Mouse (Mus musculus) liver, embryonic 14.5 days (tissue): Measurements from ENCODE around the gene Mpnd. TPM values are rescaled to one million over a fixed set of nuclear protein-coding genes. Genes with fewer than 3 reads are reported as not detected.
A peak's percentile ranks its signal among the peaks of the same experiment; 100 is the strongest.
"Not testable (repeated sequence)": the region's sequence is repeated elsewhere in the genome, so short reads cannot be mapped to it uniquely, and the experiment has no call there.

ENCODE experiments used
- ATAC-seq: fragments of 200-750 bp; cut with Nextera tagmentation; 2 replicates; pipeline ENCODE4 v1.8.0; 2017; ENCODE audit warnings: moderate number of reproducible peaks, mild to moderate bottlenecking, moderate library complexity; ENCODE audit not compliant: insufficient read depth
- DNase-seq, 3 experiments: peaks; one replicate each; pipeline ENCODE4 v3.0.0-alpha.2; 2012 to 2013; ENCODE audit warnings: low read depth in 3 of 3, low spot score in 3 of 3
- H3K27ac ChIP-seq: fragments of 300-500 bp; sonication (generic); 2 replicates; pipeline ENCODE4 v1.5.1; 2014; ENCODE audit warnings: moderate library complexity, mild to moderate bottlenecking, control low read depth, inconsistent platforms
- H3K27me3 ChIP-seq: fragments of 300-500 bp; sonication (generic); 2 replicates; pipeline ENCODE4 v1.6.1; 2014; ENCODE audit warnings: mild to moderate bottlenecking, low read length, moderate library complexity; ENCODE audit not compliant: control insufficient read depth, insufficient read depth
- H3K36me3 ChIP-seq: fragments of 300-500 bp; sonication (generic); replicated peaks from 2 replicates; pipeline ENCODE4 v1.6.1; 2014; ENCODE audit warnings: low read depth; ENCODE audit not compliant: control insufficient read depth, insufficient read depth
- H3K4me1 ChIP-seq, 2 experiments: fragments of 200-500 bp in 1 of 2; fragments of 300-500 bp in 1 of 2; sonication (generic) in 1 of 2; replicated peaks; 2 replicates each; pipeline ENCODE4 v1.6.1; 2012 to 2014; ENCODE audit warnings: antibody characterized with exemption in 1 of 2, inconsistent platforms in 1 of 2, low read length in 1 of 2; ENCODE audit not compliant: control insufficient read depth in 2 of 2, insufficient read depth in 2 of 2
- H3K4me2 ChIP-seq: fragments of 300-500 bp; sonication (generic); 2 replicates; pipeline ENCODE4 v1.6.1; 2014; ENCODE audit warnings: low read depth, mild to moderate bottlenecking, control low read depth, moderate library complexity
- H3K4me3 ChIP-seq, 2 experiments: fragments of 200-500 bp in 1 of 2; fragments of 300-500 bp in 1 of 2; sonication (generic) in 1 of 2; 2 replicates each; pipeline ENCODE4 v1.5.1; 2012 to 2014; ENCODE audit warnings: low read depth in 2 of 2, low read length in 2 of 2, mild to moderate bottlenecking in 2 of 2, control low read depth in 1 of 2, inconsistent platforms in 1 of 2, moderate library complexity in 1 of 2; ENCODE audit not compliant: insufficient read depth in 1 of 2
- H3K9ac ChIP-seq: fragments of 300-500 bp; sonication (generic); replicated peaks from 2 replicates; pipeline ENCODE4 v1.6.1; 2014; ENCODE audit warnings: mild to moderate bottlenecking, control low read depth, moderate library complexity
- H3K9me3 ChIP-seq: fragments of 300-500 bp; sonication (generic); 2 replicates; pipeline ENCODE4 v1.6.1; 2016; ENCODE audit warnings: low read length, mixed read lengths; ENCODE audit not compliant: control insufficient read depth
- CTCF ChIP-seq: IDR thresholded peaks from 2 replicates; pipeline ENCODE4 v1.5.1; 2016; ENCODE audit warnings: antibody characterized with exemption, low read depth, control low read depth
- EP300 ChIP-seq: IDR thresholded peaks from 2 replicates; pipeline ENCODE4 v1.6.1; 2016; ENCODE audit warnings: antibody characterized with exemption, low read depth
- WGBS: fragments of 180-500 bp; shearing (Covaris S2); extraction: QIAGEN DNeasy Blood & Tissue Kit; methylation state at CpG from one replicate; pipeline ENCODE4 v1.1.7; 2014; ENCODE audit not compliant: insufficient replicate concordance; 5-methylcytosine and 5-hydroxymethylcytosine counted together
- polyA plus RNA-seq, 2 experiments: library from polyadenylated mRNA; depleted of rRNA in 1 of 2; stranded (reverse) in 1 of 2; unstranded in 1 of 2; fragments of >200 nt; fragmentation: Nextera tagmentation in 1 of 2; extraction: Ambion mirVana in 1 of 2; gene quantifications; 2 replicates each; pipeline versions ENCODE4 v1.2.1 to v1.2.3; 2012 to 2014

Gene Mpnd
- polyA plus RNA-seq, 2 experiments, result 12.9 to 15.7 TPM

DNA sequence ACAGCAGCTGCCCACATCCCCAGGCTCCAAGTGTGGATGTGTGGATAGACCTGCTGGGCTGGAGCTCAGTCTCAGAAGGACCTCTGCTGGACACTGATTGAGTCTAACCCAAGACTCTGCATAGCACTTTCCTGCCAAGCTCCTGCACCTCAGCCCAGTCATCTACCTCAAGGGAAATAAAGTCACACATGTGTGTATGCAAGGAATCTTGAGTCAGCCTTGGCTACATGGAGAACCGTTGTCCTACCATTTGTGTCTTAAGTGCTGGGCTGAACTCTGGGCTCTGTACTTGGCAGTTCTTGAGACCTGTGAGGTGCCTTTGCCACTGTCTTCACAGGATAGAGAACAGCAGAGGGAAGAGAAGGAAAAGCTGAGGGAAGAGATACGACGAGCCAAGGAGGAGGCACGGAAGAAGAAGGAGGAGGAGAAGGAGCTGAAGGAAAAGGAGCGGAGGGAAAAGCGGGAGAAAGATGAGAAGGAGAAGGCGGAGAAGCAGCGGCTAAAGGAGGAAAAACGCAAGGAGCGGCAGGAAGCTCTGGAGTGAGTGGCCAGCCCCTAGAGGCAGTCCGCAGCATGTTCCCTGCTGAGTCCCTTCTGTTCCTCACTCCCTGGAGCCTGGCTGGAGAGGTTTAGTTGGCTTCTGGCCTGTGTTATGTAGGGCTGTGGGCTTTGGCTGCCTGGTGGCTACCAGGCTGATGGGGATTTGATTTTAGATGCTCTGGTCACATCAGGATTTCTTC, 52.0 kb downstream of the Mpnd start:
- no peak overlapping the region for H3K4me2 ChIP-seq
- H3K9me3 ChIP-seq, result no peaks in the 10 kb centered on the region
- H3K27me3 ChIP-seq, result no peaks in the 10 kb centered on the region
- H3K36me3 ChIP-seq, result peaks cover 75% of the 10 kb centered on the region
- H3K9ac ChIP-seq, result no peak overlapping the region
- DNase-seq (no peak), ATAC-seq (no peak)
- no peak overlapping the region for H3K27ac ChIP-seq
- 90% methylated on average over 11 of the region's 11 CpGs for WGBS
- no peak for TF ChIP-seq EP300
- no peak for TF ChIP-seq CTCF
- H3K4me1 ChIP-seq, result no peaks in the 10 kb centered on the region
- H3K4me3 ChIP-seq, result no peak overlapping the region

DNA sequence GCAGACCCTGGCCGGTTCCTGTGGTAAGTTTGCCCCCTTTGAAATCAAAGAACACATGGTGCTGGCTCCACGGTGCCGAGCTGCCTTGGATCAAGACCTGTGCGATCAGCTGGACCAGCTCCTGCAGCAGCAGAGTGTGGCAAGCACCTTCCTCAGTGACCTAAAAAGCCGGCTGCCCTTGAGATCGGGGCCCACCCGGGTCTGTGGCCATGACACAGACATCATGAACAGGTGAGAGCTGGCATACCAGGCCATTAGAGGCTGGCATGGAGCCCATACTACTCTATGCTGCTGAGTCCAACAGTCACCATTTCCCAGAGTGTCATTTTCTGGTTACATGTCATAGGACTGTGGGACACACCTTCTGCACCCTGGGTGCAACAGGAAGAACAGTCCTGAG, 56.6 kb downstream of the Mpnd start:
- Histone ChIP-seq H3K27ac (no peak overlapping the region), H3K4me3 (no peak overlapping the region), H3K4me1 (no peaks in the 10 kb centered on the region), H3K27me3 (no peaks in the 10 kb centered on the region), H3K9ac (no peak overlapping the region), H3K9me3 (no peaks in the 10 kb centered on the region), H3K4me2 (no peak overlapping the region), H3K36me3 (peaks cover 99% of the 10 kb centered on the region)
- 87% methylated on average over 7 of the region's 7 CpGs for WGBS
- ATAC-seq (no peak), DNase-seq (no peak)
- TF ChIP-seq EP300, result no peak
- no peak for TF ChIP-seq CTCF

DNA sequence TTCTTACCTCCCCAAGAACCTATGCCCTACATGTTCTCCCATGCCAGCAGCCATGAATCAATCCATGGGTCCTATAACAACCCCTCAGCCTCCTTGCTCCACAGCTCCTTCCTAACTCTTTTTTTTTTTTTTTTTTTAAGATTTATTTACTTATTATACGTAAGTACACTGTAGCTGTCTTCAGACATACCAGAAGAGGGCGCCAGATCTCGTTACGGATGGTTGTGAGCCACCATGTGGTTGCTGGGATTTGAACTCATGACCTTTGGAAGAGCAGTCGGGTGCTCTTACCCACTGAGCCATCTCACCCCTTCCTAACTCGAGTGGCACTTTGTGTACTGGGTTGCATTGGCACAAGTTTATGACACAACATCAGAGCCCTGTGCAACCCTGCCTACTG, 60.2 kb downstream of the Mpnd start:
- DNase-seq, H3K4me1 ChIP-seq, H3K9ac ChIP-seq, H3K4me3 ChIP-seq, H3K9me3 ChIP-seq, H3K4me2 ChIP-seq, ATAC-seq, H3K27me3 ChIP-seq, H3K27ac ChIP-seq: not testable (repeated sequence)
- TF ChIP-seq CTCF, result peak; percentile 39; the same call in 1 of the 2 replicates
- peaks cover 97% of the 10 kb centered on the region for H3K36me3 ChIP-seq
- WGBS, result 77% methylated on average over 6 of the region's 6 CpGs

Other genes starting within 250 kb of the Mpnd start
- 0.40 and 0.71 TPM in 2 replicates for gene Zfp119a, start 126.8 kb upstream of the Mpnd start, polyA plus RNA-seq (2012; rRNA removed)
- 2.1 and 2.2 TPM in 2 replicates for gene Zfp119a, start 126.8 kb upstream of the Mpnd start, polyA plus RNA-seq (2014; fragmentation: Nextera tagmentation; extraction: Ambion mirVana)
- 1.6 and 2.6 TPM in 2 replicates for gene Zfp959, start 113.6 kb upstream of the Mpnd start, polyA plus RNA-seq (2012; rRNA removed)
- 4.1 and 4.7 TPM in 2 replicates for gene Zfp959, start 113.6 kb upstream of the Mpnd start, polyA plus RNA-seq (2014; fragmentation: Nextera tagmentation; extraction: Ambion mirVana)
- gene Zfp119b, start 56.2 kb upstream of the Mpnd start, polyA plus RNA-seq (2012; rRNA removed), result 0.44 and 0.76 TPM in 2 replicates
- gene Zfp119b, start 56.2 kb upstream of the Mpnd start, polyA plus RNA-seq (2014; fragmentation: Nextera tagmentation; extraction: Ambion mirVana), result 2.1 and 2.5 TPM in 2 replicates
- gene Ebi3, start 53.1 kb upstream of the Mpnd start, polyA plus RNA-seq (2012; rRNA removed), result 4.1 and 5.5 TPM in 2 replicates
- gene Ebi3, start 53.1 kb upstream of the Mpnd start, polyA plus RNA-seq (2014; fragmentation: Nextera tagmentation; extraction: Ambion mirVana), result 3.0 and 4.5 TPM in 2 replicates
- gene Yju2, start 46.6 kb upstream of the Mpnd start, polyA plus RNA-seq (2012; rRNA removed), result 3.2 and 5.1 TPM in 2 replicates
- gene Yju2, start 46.6 kb upstream of the Mpnd start, polyA plus RNA-seq (2014; fragmentation: Nextera tagmentation; extraction: Ambion mirVana), result 5.2 and 6.4 TPM in 2 replicates
- gene Shd, start 35.2 kb upstream of the Mpnd start, polyA plus RNA-seq (2012; rRNA removed), result 0.31 and 0.83 TPM in 2 replicates
- gene Shd, start 35.2 kb upstream of the Mpnd start, polyA plus RNA-seq (2014; fragmentation: Nextera tagmentation; extraction: Ambion mirVana), result not detected in 2 replicates
- 0.27 and 0.30 TPM in 2 replicates for gene Fsd1, start 19.2 kb upstream of the Mpnd start, polyA plus RNA-seq (2012; rRNA removed)
- 0.19 and 0.33 TPM in 2 replicates for gene Fsd1, start 19.2 kb upstream of the Mpnd start, polyA plus RNA-seq (2014; fragmentation: Nextera tagmentation; extraction: Ambion mirVana)
- 1.9 and 2.0 TPM in 2 replicates for gene Stap2, start 127 bp upstream of the Mpnd start, polyA plus RNA-seq (2012; rRNA removed)
- 1.8 and 2.8 TPM in 2 replicates for gene Stap2, start 127 bp upstream of the Mpnd start, polyA plus RNA-seq (2014; fragmentation: Nextera tagmentation; extraction: Ambion mirVana)
- gene Sh3gl1, start 30.9 kb downstream of the Mpnd start, polyA plus RNA-seq (2012; rRNA removed), result 28.8 and 30.0 TPM in 2 replicates
- gene Sh3gl1, start 30.9 kb downstream of the Mpnd start, polyA plus RNA-seq (2014; fragmentation: Nextera tagmentation; extraction: Ambion mirVana), result 32.5 and 32.9 TPM in 2 replicates
- gene Chaf1a, start 34.7 kb downstream of the Mpnd start, polyA plus RNA-seq (2012; rRNA removed), result 10.8 and 14.6 TPM in 2 replicates
- gene Chaf1a, start 34.7 kb downstream of the Mpnd start, polyA plus RNA-seq (2014; fragmentation: Nextera tagmentation; extraction: Ambion mirVana), result 10.2 and 13.0 TPM in 2 replicates
- 7.3 TPM in 2 replicates for gene Ubxn6, start 69.3 kb downstream of the Mpnd start, polyA plus RNA-seq (2012; rRNA removed)
- gene Ubxn6, start 69.3 kb downstream of the Mpnd start, polyA plus RNA-seq (2014; fragmentation: Nextera tagmentation; extraction: Ambion mirVana), result 10.8 and 12.2 TPM in 2 replicates
- 18.2 and 29.5 TPM in 2 replicates for gene Hdgfl2, start 73.9 kb downstream of the Mpnd start, polyA plus RNA-seq (2012; rRNA removed)
- gene Hdgfl2, start 73.9 kb downstream of the Mpnd start, polyA plus RNA-seq (2014; fragmentation: Nextera tagmentation; extraction: Ambion mirVana), result 26.0 and 36.0 TPM in 2 replicates
- 0.01 TPM in 2 replicates for gene Plin4, start 104.1 kb downstream of the Mpnd start, polyA plus RNA-seq (2012; rRNA removed)
- gene Plin4, start 104.1 kb downstream of the Mpnd start, polyA plus RNA-seq (2014; fragmentation: Nextera tagmentation; extraction: Ambion mirVana), result 0.03 TPM in 1 of 2 replicates, not detected in the other
- gene Plin5, start 111.9 kb downstream of the Mpnd start, polyA plus RNA-seq (2012; rRNA removed), result 0.11 and 0.29 TPM in 2 replicates
- 0.34 and 0.35 TPM in 2 replicates for gene Plin5, start 111.9 kb downstream of the Mpnd start, polyA plus RNA-seq (2014; fragmentation: Nextera tagmentation; extraction: Ambion mirVana)
- gene Lrg1, start 116.3 kb downstream of the Mpnd start, polyA plus RNA-seq (2012; rRNA removed), result 0.09 and 0.10 TPM in 2 replicates
- 0.29 and 0.67 TPM in 2 replicates for gene Lrg1, start 116.3 kb downstream of the Mpnd start, polyA plus RNA-seq (2014; fragmentation: Nextera tagmentation; extraction: Ambion mirVana)
- gene Sema6b, start 134.6 kb downstream of the Mpnd start, polyA plus RNA-seq (2012; rRNA removed), result 0.92 and 1.1 TPM in 2 replicates
- 0.43 and 0.71 TPM in 2 replicates for gene Sema6b, start 134.6 kb downstream of the Mpnd start, polyA plus RNA-seq (2014; fragmentation: Nextera tagmentation; extraction: Ambion mirVana)
- gene Tnfaip8l1, start 156.8 kb downstream of the Mpnd start, polyA plus RNA-seq (2012; rRNA removed), result 1.5 and 1.8 TPM in 2 replicates
- 2.4 and 2.7 TPM in 2 replicates for gene Tnfaip8l1, start 156.8 kb downstream of the Mpnd start, polyA plus RNA-seq (2014; fragmentation: Nextera tagmentation; extraction: Ambion mirVana)
- 35.9 and 37.3 TPM in 2 replicates for gene Mydgf, start 178.2 kb downstream of the Mpnd start, polyA plus RNA-seq (2012; rRNA removed)
- gene Mydgf, start 178.2 kb downstream of the Mpnd start, polyA plus RNA-seq (2014; fragmentation: Nextera tagmentation; extraction: Ambion mirVana), result 48.8 and 50.3 TPM in 2 replicates
- gene Dpp9, start 213.2 kb downstream of the Mpnd start, polyA plus RNA-seq (2012; rRNA removed), result 14.4 and 16.5 TPM in 2 replicates
- gene Dpp9, start 213.2 kb downstream of the Mpnd start, polyA plus RNA-seq (2014; fragmentation: Nextera tagmentation; extraction: Ambion mirVana), result 11.7 and 16.6 TPM in 2 replicates